Mouse (Mus musculus): ENCODE results near the gene Cyba. TPM values are rescaled to one million over a fixed set of nuclear protein-coding genes. Genes with fewer than 3 reads are reported as not detected.

Cyba gene
- total and polyA plus RNA-seq, 3 experiments: 321 to 344 (median 338) TPM

GRCm38 (mm10) chr8:122442781-122443180 lies 10.1 kb upstream of the Cyba start:
- Histone ChIP-seq H3K9me3 (replicated peaks; ENCODE audit: insufficient read depth, low read length) (no peaks in the 10 kb centered on the region), H3K27ac (ENCODE audit: control insufficient read depth, low read depth, low read length) (no peak overlapping the region), H3K27me3 (ENCODE audit: control insufficient read depth in 1 of 2, insufficient read depth in 2 of 2, low read length in 2 of 2) (no peaks in the 10 kb centered on the region), H3K4me1 (ENCODE audit: control insufficient read depth in 1 of 2, insufficient read depth in 2 of 2, low read length in 2 of 2) (peaks cover 0 to 3% of the 10 kb centered on the region in 2 experiments; a peak in 1 of 4 replicates), H3K9ac (ENCODE audit: control insufficient read depth, low read depth, low read length, poor library complexity, severe bottlenecking) (peak overlapping the region; percentile 60), H3K4me3 (ENCODE audit: control insufficient read depth in 1 of 2, insufficient read depth in 1 of 2, low read depth in 2 of 2, low read length in 2 of 2) (peak overlapping the region; percentile 69 to 82), H3K79me2 (ENCODE audit: control insufficient read depth, insufficient read depth, low read length, poor library complexity) (0 out of 2 replicates have a peak, but pooled peaks cover 3% of the 10 kb centered on the region), H3K36me3 (ENCODE audit: control insufficient read depth in 1 of 2, insufficient read depth in 2 of 2, low read length in 2 of 2) (no peaks in the 10 kb centered on the region)
- no peak for DNase-seq (ENCODE audit: low read depth, low spot score)
- TF ChIP-seq ZC3H11A (IDR thresholded peaks at IDR 0.05; ENCODE audit: low read depth, low read length) (no peak), POLR2AphosphoS5 (IDR thresholded peaks at IDR 0.05; ENCODE audit: borderline replicate concordance, low read depth, low read length) (no peak), MYB (IDR thresholded peaks at IDR 0.05; ENCODE audit: low read depth, low read length) (no peak), CHD2 (IDR thresholded peaks at IDR 0.05; ENCODE audit: low read length) (no peak), POLR2A (IDR thresholded peaks at IDR 0.05; ENCODE audit: control insufficient read depth in 1 of 2, insufficient read depth in 1 of 2, low read depth in 1 of 2, low read length in 2 of 2, poor library complexity in 1 of 2) (no peak), GABPA (IDR thresholded peaks at IDR 0.05; ENCODE audit: low read depth, low read length) (no peak), NRF1 (IDR thresholded peaks at IDR 0.05; ENCODE audit: insufficient read depth, low read depth, low read length, poor library complexity, severe bottlenecking) (no peak), RCOR1 (IDR thresholded peaks at IDR 0.05; ENCODE audit: low read depth, low read length) (no peak), POLR2AphosphoS2 (IDR thresholded peaks at IDR 0.05; ENCODE audit: low read length) (no peak), CHD1 (IDR thresholded peaks at IDR 0.05; ENCODE audit: low read depth, low read length) (no peak), JUND (IDR thresholded peaks at IDR 0.05; ENCODE audit: low read depth, low read length) (no peak), BHLHE40 (IDR thresholded peaks at IDR 0.05; ENCODE audit: borderline replicate concordance, low read depth, low read length) (no peak), ZKSCAN1 (IDR thresholded peaks at IDR 0.05; ENCODE audit: low read depth, low read length) (no peak), GATA1 (IDR thresholded peaks at IDR 0.05; ENCODE audit: low read depth, low read length) (no peak), MXI1 (IDR thresholded peaks at IDR 0.05; ENCODE audit: low read depth, low read length) (no peak), CTCF (IDR thresholded peaks at IDR 0.05 in 2 of 3, conservative IDR thresholded peaks at IDR 0.05 in 1 of 3; ENCODE audit: control insufficient read depth in 1 of 3, insufficient read depth in 1 of 3, low read depth in 2 of 3, low read length in 3 of 3, poor library complexity in 1 of 3, severe bottlenecking in 1 of 3) (no peak), ELF1 (IDR thresholded peaks at IDR 0.05; ENCODE audit: low read depth, low read length) (no peak), TAL1 (IDR thresholded peaks at IDR 0.05; ENCODE audit: low read length) (no peak), UBTF (IDR thresholded peaks at IDR 0.05; ENCODE audit: borderline replicate concordance, insufficient read depth, low read depth, low read length) (no peak)

GRCm38 (mm10) chr8:122442356-122442755 lies 9.6 kb upstream of the Cyba start:
- Histone ChIP-seq H3K79me2 (ENCODE audit: control insufficient read depth, insufficient read depth, low read length, poor library complexity) (0 out of 2 replicates have a peak, but pooled peaks cover 3% of the 10 kb centered on the region), H3K9ac (ENCODE audit: control insufficient read depth, low read depth, low read length, poor library complexity, severe bottlenecking) (peak overlapping the region; percentile 60), H3K36me3 (ENCODE audit: control insufficient read depth in 1 of 2, insufficient read depth in 2 of 2, low read length in 2 of 2) (no peaks in the 10 kb centered on the region), H3K9me3 (replicated peaks; ENCODE audit: insufficient read depth, low read length) (no peaks in the 10 kb centered on the region), H3K27ac (ENCODE audit: control insufficient read depth, low read depth, low read length) (no peak overlapping the region), H3K4me1 (ENCODE audit: control insufficient read depth in 1 of 2, insufficient read depth in 2 of 2, low read length in 2 of 2) (peaks cover 0 to 3% of the 10 kb centered on the region in 2 experiments; a peak in 1 of 4 replicates), H3K4me3 (ENCODE audit: control insufficient read depth in 1 of 2, insufficient read depth in 1 of 2, low read depth in 2 of 2, low read length in 2 of 2) (peak overlapping the region in 1 of 2 experiments; percentile 69; a peak in 2 of 4 replicates), H3K27me3 (ENCODE audit: control insufficient read depth in 1 of 2, insufficient read depth in 2 of 2, low read length in 2 of 2) (no peaks in the 10 kb centered on the region)
- TF ChIP-seq RAD21 (IDR thresholded peaks at IDR 0.05; ENCODE audit: low read depth, low read length) (no peak), RCOR1 (IDR thresholded peaks at IDR 0.05; ENCODE audit: low read depth, low read length) (no peak), ZKSCAN1 (IDR thresholded peaks at IDR 0.05; ENCODE audit: low read depth, low read length) (no peak), HCFC1 (IDR thresholded peaks at IDR 0.05; ENCODE audit: low read depth, low read length) (no peak), MYC (IDR thresholded peaks at IDR 0.05; ENCODE audit: low read depth, low read length) (no peak), USF2 (IDR thresholded peaks at IDR 0.05; ENCODE audit: borderline replicate concordance in 1 of 2, insufficient read depth in 1 of 2, low read depth in 1 of 2, low read length in 2 of 2) (no peak), MAX (IDR thresholded peaks at IDR 0.05; ENCODE audit: low read length) (no peak), MEF2A (IDR thresholded peaks at IDR 0.05; ENCODE audit: extremely low read depth, insufficient replicate concordance, low read depth, low read length, poor library complexity, severe bottlenecking) (no peak), TCF12 (IDR thresholded peaks at IDR 0.05; ENCODE audit: low read depth, low read length) (no peak)
- no peak for DNase-seq (ENCODE audit: low read depth, low spot score)

Data from MEL (cell line).